Mouse (Mus musculus) lung, adult 10 weeks (tissue): Measurements from ENCODE around the gene Gm49486. TPM values are rescaled to one million over a fixed set of nuclear protein-coding genes. Genes with fewer than 3 reads are reported as not detected.

Source experiments
- polyA plus RNA-seq: library from polyadenylated mRNA; stranded (reverse); fragments of 350-450 nt; fragmentation: Illumina TruSeq; extraction: RNeasy Lipid Tissue Mini Kit (QIAGEN cat#74804); gene quantifications from one replicate; pipeline ENCODE4 v1.2.3, GENCODE M21; 2014; ENCODE audit warnings: low read depth, low replicate concordance; ENCODE audit not compliant: insufficient read depth

Gene Gm49486
- 0.14 TPM for polyA plus RNA-seq

GRCm38 (mm10) chr15:79229058-79229821, at the start of gene Gm49486, which contains the start of gene Pick1:
Gene Gm49486, plus strand, starts transcription at chr15:79229391.
Gene Pick1, plus strand, starts transcription at chr15:79229173.

DNA sequence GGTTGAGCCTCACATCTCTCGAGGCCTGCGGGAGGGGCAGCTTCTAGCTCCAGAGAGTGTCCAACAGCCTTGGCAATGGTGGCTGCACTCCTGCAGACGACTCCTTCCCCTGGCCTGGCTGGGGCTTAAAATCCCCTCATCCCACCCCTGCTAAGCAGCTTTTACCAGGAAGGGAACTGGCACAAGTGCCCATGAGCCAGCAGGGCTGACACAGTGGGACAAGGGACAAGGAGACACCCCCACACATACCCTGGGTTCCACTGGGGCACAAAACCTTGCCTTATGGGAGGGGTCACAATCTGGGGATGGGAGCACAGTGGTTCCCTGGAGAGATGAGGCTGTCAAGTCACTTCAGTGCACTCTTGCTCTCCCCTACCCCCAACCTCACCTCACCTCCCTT, 25.5 kb downstream of the Gm49486 start, which contains the start of gene Slc16a8:
TSS of gene Slc16a8 (minus strand) at position 101 of the 400 bp plus-strand sequence.

GRCm38 (mm10) chr15:79285399-79285798, 56.2 kb downstream of the Gm49486 start, which contains the start of gene Baiap2l2:
Gene Baiap2l2, minus strand, starts transcription at chr15:79285537.

Other genes with a start within 250 kb of the Gm49486 start
- gene H1f0, start 200.9 kb upstream of the Gm49486 start, polyA plus RNA-seq: 89.9 TPM
- not detected for gene Galr3, start 187.5 kb upstream of the Gm49486 start, polyA plus RNA-seq
- 22.8 TPM for gene Ankrd54, start 166.5 kb upstream of the Gm49486 start, polyA plus RNA-seq
- gene Eif3l, start 154.2 kb upstream of the Gm49486 start, polyA plus RNA-seq: 61.9 TPM
- gene Micall1, start 120.5 kb upstream of the Gm49486 start, polyA plus RNA-seq: 9.4 TPM
- gene Polr2f, start 88.4 kb upstream of the Gm49486 start, polyA plus RNA-seq: 117 TPM
- 25.5 TPM for gene 1700088E04Rik, start 88.1 kb upstream of the Gm49486 start, polyA plus RNA-seq
- gene Sox10, start 64.2 kb upstream of the Gm49486 start, polyA plus RNA-seq: 0.17 TPM
- gene Pick1, start 218 bp upstream of the Gm49486 start, polyA plus RNA-seq: 13.2 TPM
- not detected for gene Slc16a8, start 25.4 kb downstream of the Gm49486 start, polyA plus RNA-seq
- gene Baiap2l2, start 56.1 kb downstream of the Gm49486 start, polyA plus RNA-seq: 0.62 TPM
- gene Pla2g6, start 99.0 kb downstream of the Gm49486 start, polyA plus RNA-seq: 6.3 TPM
- 20.4 TPM for gene Maff, start 117.2 kb downstream of the Gm49486 start, polyA plus RNA-seq
- 50.1 TPM for gene Tmem184b, start 174.2 kb downstream of the Gm49486 start, polyA plus RNA-seq
- gene Csnk1e, start 226.2 kb downstream of the Gm49486 start, polyA plus RNA-seq: 43.2 TPM